ENCODE assay signal across 13 mouse cellular contexts in the genomic region with DNA sequence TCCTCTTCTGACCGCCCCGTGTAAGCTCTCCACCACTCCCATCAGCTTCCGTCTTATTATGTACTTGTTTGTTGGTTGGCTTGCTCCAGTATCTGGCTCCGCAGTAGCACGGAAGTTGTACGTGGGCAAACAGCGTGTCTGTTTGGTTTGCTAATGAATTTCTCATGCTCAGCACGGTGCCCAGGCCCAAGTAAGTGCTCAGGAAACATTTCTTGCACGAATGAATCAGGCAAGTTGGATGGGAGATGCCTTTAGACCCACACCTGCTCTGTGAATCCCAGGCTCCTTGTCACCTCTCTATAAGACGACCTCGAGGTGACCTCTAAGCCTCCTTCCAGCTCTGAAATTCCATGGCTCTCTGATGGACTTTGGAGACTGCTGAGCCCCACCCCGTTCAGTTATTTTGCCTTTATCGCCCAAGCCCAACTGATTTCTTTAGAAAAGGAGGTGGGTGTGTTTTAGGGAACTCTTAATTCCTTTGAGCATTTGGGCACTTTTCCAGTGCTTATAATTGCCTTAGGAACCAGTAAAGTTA. TPM values are rescaled to one million over a fixed set of nuclear protein-coding genes. Genes with fewer than 3 reads are reported as not detected.
A peak's percentile ranks its signal among the peaks of the same experiment; 100 is the strongest.
DNase-seq lines count a peak whose midpoint lies in the region; ATAC-seq lines count a peak whose summit lies in the region.
"Had no signal": no experiment of that assay in that cellular context is flagged by ENCODE, and none has a peak within 500 bp of the region (broad histone marks: within the 10 kb centered on the region; RNA-seq: fewer than 3 reads in every experiment).

No protein-coding gene starts in this region.

- no peak for DNase-seq in midbrain, embryonic 10.5 days (ENCODE audit: low spot score)
- DNase-seq in embryo, embryonic 10.5 days (ENCODE audit: low spot score): peak; percentile 38
- DNase-seq in c-Kit-positive CD71-positive TER-119-positive erythroid progenitor cells, embryonic 14.5 days (ENCODE audit: low spot score): no peak
- DNase-seq in adrenal gland, postnatal 10 days: no peak
- DNase-seq: adrenal gland, postnatal 14 days; cerebellum, adult 18-20 months; layer of hippocampus, adult 9-11 months; lung, postnatal 14 days; right cerebral cortex, postnatal 4 days had no signal

- no peaks in the 10 kb centered on the region for H3K27me3 ChIP-seq in midbrain, embryonic 10.5 days (ENCODE audit: low read depth, poor library complexity, severe bottlenecking)
- H3K27me3 ChIP-seq in midbrain, embryonic 16.5 days (ENCODE audit: control insufficient read depth, insufficient read depth, low read depth, low read length): no peaks in the 10 kb centered on the region
- no peaks in the 10 kb centered on the region for H3K27me3 ChIP-seq in forebrain, embryonic 15.5 days
- no peaks in the 10 kb centered on the region for H3K27me3 ChIP-seq in stomach, embryonic 15.5 days (replicated peaks)
- H3K27me3 ChIP-seq: limb, embryonic 12.5 days had no signal

- WGBS in midbrain, embryonic 10.5 days: 57% methylated on average over 13 of the region's 13 CpGs
- WGBS in midbrain, embryonic 16.5 days: 46% methylated on average over 13 of the region's 13 CpGs
- 6% methylated on average over 13 of the region's 13 CpGs for WGBS in forebrain, embryonic 15.5 days
- WGBS in stomach, embryonic 15.5 days: 48% methylated on average over 13 of the region's 13 CpGs

- no peaks in the 10 kb centered on the region for H3K36me3 ChIP-seq in midbrain, embryonic 10.5 days
- H3K36me3 ChIP-seq in midbrain, embryonic 16.5 days (ENCODE audit: control insufficient read depth, insufficient read depth, low read length): no peaks in the 10 kb centered on the region
- no peaks in the 10 kb centered on the region for H3K36me3 ChIP-seq in forebrain, embryonic 15.5 days
- no peaks in the 10 kb centered on the region for H3K36me3 ChIP-seq in stomach, embryonic 15.5 days
- H3K36me3 ChIP-seq: limb, embryonic 12.5 days had no signal

- ATAC-seq in midbrain, embryonic 16.5 days: no peak
- ATAC-seq in forebrain, embryonic 15.5 days (replicated peaks): 0 out of 2 replicates have a peak, but pooled peaks have one; percentile 23
- ATAC-seq in stomach, embryonic 15.5 days (ENCODE audit: insufficient read depth, low FRiP score, low read depth): peak; percentile 51

- no peak overlapping the region for H3K9ac ChIP-seq in midbrain, embryonic 16.5 days (ENCODE audit: low read depth, low read length)
- H3K9ac ChIP-seq in forebrain, embryonic 15.5 days (replicated peaks): no peak overlapping the region
- H3K9ac ChIP-seq in stomach, embryonic 15.5 days: no peak overlapping the region
- H3K9ac ChIP-seq: limb, embryonic 12.5 days had no signal

- H3K4me2 ChIP-seq in midbrain, embryonic 16.5 days (ENCODE audit: low read length): no peak overlapping the region
- no peak overlapping the region for H3K4me2 ChIP-seq in forebrain, embryonic 15.5 days (replicated peaks)
- no peak overlapping the region for H3K4me2 ChIP-seq in stomach, embryonic 15.5 days
- H3K4me2 ChIP-seq: limb, embryonic 12.5 days had no signal

- no peak overlapping the region for H3K4me3 ChIP-seq in midbrain, embryonic 10.5 days
- no peak overlapping the region for H3K4me3 ChIP-seq in midbrain, embryonic 16.5 days (ENCODE audit: low read depth, low read length)
- H3K4me3 ChIP-seq in forebrain, embryonic 15.5 days: no peak overlapping the region
- H3K4me3 ChIP-seq in stomach, embryonic 15.5 days (replicated peaks): no peak overlapping the region
- H3K4me3 ChIP-seq: limb, embryonic 12.5 days had no signal

- H3K9me3 ChIP-seq in midbrain, embryonic 10.5 days (replicated peaks): no peaks in the 10 kb centered on the region
- H3K9me3 ChIP-seq in midbrain, embryonic 16.5 days (replicated peaks; ENCODE audit: control insufficient read depth, low read length, poor library complexity, severe bottlenecking): no peaks in the 10 kb centered on the region
- no peaks in the 10 kb centered on the region for H3K9me3 ChIP-seq in forebrain, embryonic 15.5 days
- no peaks in the 10 kb centered on the region for H3K9me3 ChIP-seq in stomach, embryonic 15.5 days
- H3K9me3 ChIP-seq: limb, embryonic 12.5 days had no signal

- H3K4me1 ChIP-seq in midbrain, embryonic 10.5 days: peaks cover 35% of the 10 kb centered on the region
- H3K4me1 ChIP-seq in midbrain, embryonic 16.5 days (ENCODE audit: control insufficient read depth, insufficient read depth, low read length): peaks cover 5% of the 10 kb centered on the region
- peaks cover 19% of the 10 kb centered on the region for H3K4me1 ChIP-seq in forebrain, embryonic 15.5 days
- peaks cover 5% of the 10 kb centered on the region; the same call in 1 of the 2 replicates for H3K4me1 ChIP-seq in stomach, embryonic 15.5 days

- H3K27ac ChIP-seq in midbrain, embryonic 10.5 days (replicated peaks): peak overlapping the region; percentile 67
- no peak overlapping the region for H3K27ac ChIP-seq in midbrain, embryonic 16.5 days (ENCODE audit: low read length)
- peak overlapping the region; percentile 52 for H3K27ac ChIP-seq in forebrain, embryonic 15.5 days (replicated peaks)
- H3K27ac ChIP-seq in stomach, embryonic 15.5 days: peak overlapping the region; percentile 61

RNA-seq across cellular contexts. Expression of gene Lrig1, which starts 55.4 kb away (rescaled TPM):
- polyA plus RNA-seq in midbrain, embryonic 10.5 days (2016; fragmentation: Nextera tagmentation; extraction: Ambion mirVana): 13.4 and 13.9 TPM in 2 replicates
- 8.6 and 14.2 TPM in 2 replicates for polyA plus RNA-seq in midbrain, embryonic 16.5 days (2015; fragmentation: Nextera tagmentation; extraction: Ambion mirVana)
- 7.4 and 9.8 TPM in 2 replicates for polyA plus RNA-seq in forebrain, embryonic 15.5 days (2015; fragmentation: Nextera tagmentation; extraction: Ambion mirVana)
- polyA plus RNA-seq in stomach, embryonic 15.5 days (2015; fragmentation: Nextera tagmentation; extraction: Ambion mirVana): 25.7 TPM in 2 replicates
- 10 to 100 TPM; 21.6 to 25.3 TPM for total RNA-seq in adrenal gland, postnatal 10 days (2021)
